Mouse (Mus musculus): ENCODE results near the gene Ssc4d. TPM values are rescaled to one million over a fixed set of nuclear protein-coding genes. Genes with fewer than 3 reads are reported as not detected.

Ssc4d gene
- polyA plus RNA-seq, 2 experiments, result 2.1 to 2.8 TPM

GRCm38 (mm10) chr5:135913201-135913600 lies 61.1 kb downstream of the Ssc4d start:
- no peak overlapping the region for H3K4me3 ChIP-seq (ENCODE audit: insufficient read depth in 1 of 2, low read depth in 2 of 2, low read length in 2 of 2)
- 33% methylated on average over 5 of the region's 5 CpGs for WGBS (ENCODE audit: insufficient replicate concordance)
- peaks cover 26% of the 10 kb centered on the region for H3K36me3 ChIP-seq (replicated peaks; ENCODE audit: control insufficient read depth, insufficient read depth, low read depth)
- peaks cover 0 to 18% of the 10 kb centered on the region in 2 experiments; a peak in 3 of 4 replicates for H3K4me1 ChIP-seq (replicated peaks; ENCODE audit: control insufficient read depth in 2 of 2, insufficient read depth in 2 of 2, low read length in 1 of 2)
- ATAC-seq (ENCODE audit: insufficient read depth) (no peak), DNase-seq (ENCODE audit: low read depth in 3 of 3, low spot score in 3 of 3) (no peak)
- H3K4me2 ChIP-seq (ENCODE audit: low read depth), result no peak overlapping the region
- H3K9me3 ChIP-seq (ENCODE audit: control insufficient read depth, low read length), result no peaks in the 10 kb centered on the region
- H3K27me3 ChIP-seq (ENCODE audit: control insufficient read depth, insufficient read depth, low read length), result no peaks in the 10 kb centered on the region
- no peak for TF ChIP-seq CTCF (IDR thresholded peaks at IDR 0.05; ENCODE audit: low read depth)
- no peak for TF ChIP-seq EP300 (IDR thresholded peaks at IDR 0.05; ENCODE audit: low read depth)
- H3K9ac ChIP-seq (replicated peaks), result no peak overlapping the region
- H3K27ac ChIP-seq, result no peak overlapping the region

GRCm38 (mm10) chr5:135911633-135912220 lies 62.6 kb downstream of the Ssc4d start:
- WGBS (ENCODE audit: insufficient replicate concordance), result 82% methylated on average over 11 of the region's 11 CpGs

GRCm38 (mm10) chr5:135910813-135911212 lies 63.5 kb downstream of the Ssc4d start:
- WGBS (ENCODE audit: insufficient replicate concordance), result 86% methylated on average over 25 of the region's 25 CpGs
- no peak for TF ChIP-seq CTCF (IDR thresholded peaks at IDR 0.05; ENCODE audit: low read depth)
- no peak for TF ChIP-seq EP300 (IDR thresholded peaks at IDR 0.05; ENCODE audit: low read depth)
- H3K4me1 ChIP-seq (replicated peaks; ENCODE audit: control insufficient read depth in 2 of 2, insufficient read depth in 2 of 2, low read length in 1 of 2), result peaks cover 0 to 20% of the 10 kb centered on the region in 2 experiments

More at GRCm38 (mm10) chr5:135911633-135912220, 62.6 kb downstream of the Ssc4d start:
- H3K27me3 ChIP-seq (ENCODE audit: control insufficient read depth, insufficient read depth, low read length), result no peaks in the 10 kb centered on the region
- ATAC-seq (ENCODE audit: insufficient read depth) (no peak), DNase-seq (ENCODE audit: low read depth in 3 of 3, low spot score in 3 of 3) (no peak)
- H3K36me3 ChIP-seq (replicated peaks; ENCODE audit: control insufficient read depth, insufficient read depth, low read depth), result peaks cover 24% of the 10 kb centered on the region
- no peak overlapping the region for H3K4me2 ChIP-seq (ENCODE audit: low read depth)
- no peaks in the 10 kb centered on the region for H3K9me3 ChIP-seq (ENCODE audit: control insufficient read depth, low read length)
- no peak overlapping the region for H3K4me3 ChIP-seq (ENCODE audit: insufficient read depth in 1 of 2, low read depth in 2 of 2, low read length in 2 of 2)
- TF ChIP-seq CTCF (IDR thresholded peaks at IDR 0.05; ENCODE audit: low read depth), result no peak
- TF ChIP-seq EP300 (IDR thresholded peaks at IDR 0.05; ENCODE audit: low read depth), result no peak
- no peak overlapping the region for H3K27ac ChIP-seq
- H3K9ac ChIP-seq (replicated peaks), result no peak overlapping the region
- H3K4me1 ChIP-seq (replicated peaks; ENCODE audit: control insufficient read depth in 2 of 2, insufficient read depth in 2 of 2, low read length in 1 of 2), result peaks cover 0 to 23% of the 10 kb centered on the region in 2 experiments

More at GRCm38 (mm10) chr5:135910813-135911212, 63.5 kb downstream of the Ssc4d start:
- no peak overlapping the region for H3K4me3 ChIP-seq (ENCODE audit: insufficient read depth in 1 of 2, low read depth in 2 of 2, low read length in 2 of 2)
- DNase-seq (ENCODE audit: low read depth in 3 of 3, low spot score in 3 of 3) (no peak), ATAC-seq (ENCODE audit: insufficient read depth) (no peak)
- H3K9me3 ChIP-seq (ENCODE audit: control insufficient read depth, low read length), result no peaks in the 10 kb centered on the region
- no peak overlapping the region for H3K4me2 ChIP-seq (ENCODE audit: low read depth)
- H3K9ac ChIP-seq (replicated peaks), result no peak overlapping the region
- H3K27me3 ChIP-seq (ENCODE audit: control insufficient read depth, insufficient read depth, low read length), result no peaks in the 10 kb centered on the region
- peaks cover 24% of the 10 kb centered on the region for H3K36me3 ChIP-seq (replicated peaks; ENCODE audit: control insufficient read depth, insufficient read depth, low read depth)
- H3K27ac ChIP-seq, result no peak overlapping the region

Other genes starting within 250 kb of the Ssc4d start
- gene Tmem120a, start 230.1 kb downstream of the Ssc4d start, polyA plus RNA-seq (2012; rRNA removed), result 5.4 and 5.7 TPM in 2 replicates
- gene Tmem120a, start 230.1 kb downstream of the Ssc4d start, polyA plus RNA-seq (2014; fragmentation: Nextera tagmentation; extraction: Ambion mirVana), result 15.2 and 16.0 TPM in 2 replicates
- 0.02 TPM in 1 of 2 replicates, not detected in the other for gene Styxl1, start 196.1 kb downstream of the Ssc4d start, polyA plus RNA-seq (2012; rRNA removed)
- not detected in 2 replicates for gene Styxl1, start 196.1 kb downstream of the Ssc4d start, polyA plus RNA-seq (2014; fragmentation: Nextera tagmentation; extraction: Ambion mirVana)
- gene Mdh2, start 196.1 kb downstream of the Ssc4d start, polyA plus RNA-seq (2012; rRNA removed), result 211 and 224 TPM in 2 replicates
- 307 and 326 TPM in 2 replicates for gene Mdh2, start 196.1 kb downstream of the Ssc4d start, polyA plus RNA-seq (2014; fragmentation: Nextera tagmentation; extraction: Ambion mirVana)
- gene Srrm3, start 167.6 kb downstream of the Ssc4d start, polyA plus RNA-seq (2012; rRNA removed), result 0.01 and 0.27 TPM in 2 replicates
- gene Srrm3, start 167.6 kb downstream of the Ssc4d start, polyA plus RNA-seq (2014; fragmentation: Nextera tagmentation; extraction: Ambion mirVana), result not detected in 2 replicates
- gene Hspb1, start 86.6 kb downstream of the Ssc4d start, polyA plus RNA-seq (2012; rRNA removed), result 1.7 and 1.9 TPM in 2 replicates
- gene Hspb1, start 86.6 kb downstream of the Ssc4d start, polyA plus RNA-seq (2014; fragmentation: Nextera tagmentation; extraction: Ambion mirVana), result 1.7 and 1.8 TPM in 2 replicates
- gene Ywhag, start 39.9 kb downstream of the Ssc4d start, polyA plus RNA-seq (2012; rRNA removed), result 21.7 and 25.9 TPM in 2 replicates
- gene Ywhag, start 39.9 kb downstream of the Ssc4d start, polyA plus RNA-seq (2014; fragmentation: Nextera tagmentation; extraction: Ambion mirVana), result 26.3 and 30.1 TPM in 2 replicates
- 0.03 TPM in 1 of 2 replicates, not detected in the other for gene Zp3, start 5.6 kb upstream of the Ssc4d start, polyA plus RNA-seq (2012; rRNA removed)
- not detected in 2 replicates for gene Zp3, start 5.6 kb upstream of the Ssc4d start, polyA plus RNA-seq (2014; fragmentation: Nextera tagmentation; extraction: Ambion mirVana)
- 3.4 and 5.0 TPM in 2 replicates for gene Dtx2, start 20.3 kb upstream of the Ssc4d start, polyA plus RNA-seq (2012; rRNA removed)
- gene Dtx2, start 20.3 kb upstream of the Ssc4d start, polyA plus RNA-seq (2014; fragmentation: Nextera tagmentation; extraction: Ambion mirVana), result 5.1 and 5.4 TPM in 2 replicates
- gene Upk3b, start 64.0 kb upstream of the Ssc4d start, polyA plus RNA-seq (2012; rRNA removed), result 2.0 and 2.5 TPM in 2 replicates
- gene Upk3b, start 64.0 kb upstream of the Ssc4d start, polyA plus RNA-seq (2014; fragmentation: Nextera tagmentation; extraction: Ambion mirVana), result 2.1 and 2.4 TPM in 2 replicates
- 0.10 TPM in 1 of 2 replicates, not detected in the other for gene Upk3bl, start 80.0 kb upstream of the Ssc4d start, polyA plus RNA-seq (2012; rRNA removed)
- gene Upk3bl, start 80.0 kb upstream of the Ssc4d start, polyA plus RNA-seq (2014; fragmentation: Nextera tagmentation; extraction: Ambion mirVana), result not detected in 2 replicates
- 1.4 and 1.5 TPM in 2 replicates for gene Rasa4, start 109.4 kb upstream of the Ssc4d start, polyA plus RNA-seq (2012; rRNA removed)
- gene Rasa4, start 109.4 kb upstream of the Ssc4d start, polyA plus RNA-seq (2014; fragmentation: Nextera tagmentation; extraction: Ambion mirVana), result 0.85 and 0.93 TPM in 2 replicates
- 94.0 and 101 TPM in 2 replicates for gene Polr2j, start 142.1 kb upstream of the Ssc4d start, polyA plus RNA-seq (2012; rRNA removed)
- gene Polr2j, start 142.1 kb upstream of the Ssc4d start, polyA plus RNA-seq (2014; fragmentation: Nextera tagmentation; extraction: Ambion mirVana), result 160 and 167 TPM in 2 replicates
- 42.7 and 45.2 TPM in 2 replicates for gene Lrwd1, start 161.5 kb upstream of the Ssc4d start, polyA plus RNA-seq (2012; rRNA removed)
- 34.1 and 37.8 TPM in 2 replicates for gene Lrwd1, start 161.5 kb upstream of the Ssc4d start, polyA plus RNA-seq (2014; fragmentation: Nextera tagmentation; extraction: Ambion mirVana)
- gene Alkbh4, start 161.6 kb upstream of the Ssc4d start, polyA plus RNA-seq (2012; rRNA removed), result 8.2 and 9.6 TPM in 2 replicates
- 7.0 and 8.3 TPM in 2 replicates for gene Alkbh4, start 161.6 kb upstream of the Ssc4d start, polyA plus RNA-seq (2014; fragmentation: Nextera tagmentation; extraction: Ambion mirVana)
- 3.0 and 3.6 TPM in 2 replicates for gene Orai2, start 196.2 kb upstream of the Ssc4d start, polyA plus RNA-seq (2012; rRNA removed)
- 2.2 and 3.0 TPM in 2 replicates for gene Orai2, start 196.2 kb upstream of the Ssc4d start, polyA plus RNA-seq (2014; fragmentation: Nextera tagmentation; extraction: Ambion mirVana)
- 5.6 and 16.0 TPM in 2 replicates for gene Prkrip1, start 224.4 kb upstream of the Ssc4d start, polyA plus RNA-seq (2012; rRNA removed)
- 25.0 and 32.2 TPM in 2 replicates for gene Prkrip1, start 224.4 kb upstream of the Ssc4d start, polyA plus RNA-seq (2014; fragmentation: Nextera tagmentation; extraction: Ambion mirVana)

Data from liver, embryonic 14.5 days (tissue).